Mouse (Mus musculus): ENCODE data around the gene Ephb6.
A peak's percentile ranks its signal among the peaks of the same experiment; 100 is the strongest.
"Not testable (repeated sequence)": the region's sequence is repeated elsewhere in the genome, so short reads cannot be mapped to it uniquely, and the experiment has no call there.

Ephb6 gene

GRCm38 (mm10) chr6:41605061-41605793, at the start of gene Ephb6:
TSS of gene Ephb6 (plus strand) at chr6:41605482.
- DNase-seq (ENCODE audit: low read depth, low spot score) = peak; percentile 92

- peak; percentile 20 for DNase-seq (ENCODE audit: low read depth, low spot score)
Observed at GRCm38 (mm10) chr6:41556389-41556788, 48.9 kb upstream of the Ephb6 start.

DNA sequence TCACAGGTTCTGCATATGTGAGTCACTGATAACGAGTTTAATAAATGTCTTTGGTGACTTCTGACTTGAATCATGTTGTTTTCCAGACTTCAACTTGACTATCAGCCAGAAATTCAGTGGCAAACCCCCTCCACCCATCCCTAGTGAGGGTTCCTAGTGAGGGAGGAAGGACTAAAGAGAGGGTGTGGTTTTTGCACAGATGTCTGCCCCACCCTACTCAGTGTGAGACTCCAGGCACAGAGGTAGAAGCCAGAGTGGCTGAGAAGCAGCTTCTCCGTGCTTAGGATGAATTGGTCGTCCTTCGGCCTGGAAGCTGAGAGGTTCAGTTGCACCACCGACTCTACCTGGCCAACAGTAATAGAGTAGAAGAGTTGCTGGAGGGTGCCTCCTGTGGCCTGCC, 47.8 kb upstream of the Ephb6 start:
- peak; percentile 24 for DNase-seq (ENCODE audit: low read depth, low spot score)

DNA sequence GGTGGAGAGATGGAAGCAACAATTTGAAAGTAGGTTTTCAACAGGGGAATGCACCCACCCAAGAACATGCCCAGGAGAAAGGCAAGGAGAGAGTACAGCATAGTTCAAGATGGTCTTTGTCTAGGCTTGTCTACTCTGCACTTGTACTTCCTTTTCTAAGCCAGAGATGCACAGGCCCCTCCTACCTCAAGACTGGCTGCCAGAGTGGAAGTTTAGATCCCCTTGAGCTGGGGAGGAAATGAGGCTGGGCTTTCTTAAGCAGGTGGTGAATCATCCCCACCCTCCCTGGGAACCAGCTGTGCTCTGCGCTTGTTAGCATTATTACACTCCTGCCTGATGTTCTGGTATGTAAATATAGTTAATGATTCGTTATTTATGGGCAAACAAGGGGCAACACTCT, 47.0 kb upstream of the Ephb6 start:
- peak; percentile 61 for DNase-seq (ENCODE audit: low read depth, low spot score)

DNA sequence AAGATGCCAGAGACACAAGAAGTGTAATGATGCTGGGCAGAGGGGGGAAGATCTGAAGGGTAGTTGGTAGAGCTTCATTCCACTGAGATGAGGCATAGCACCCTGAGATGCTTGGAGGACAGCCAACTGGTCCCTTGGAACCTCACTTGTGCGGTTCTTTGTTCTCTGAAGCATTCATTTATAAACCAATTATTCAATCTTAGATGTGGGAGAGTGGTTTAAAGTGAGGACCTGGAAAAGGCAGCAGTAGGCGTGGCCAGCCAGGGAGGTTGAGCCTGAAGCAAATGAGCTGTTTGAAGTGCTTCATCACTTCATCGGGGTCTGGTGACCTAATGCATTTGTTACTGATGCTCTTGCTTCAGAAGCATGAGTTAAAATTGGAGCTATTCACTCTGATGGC, 46.0 kb upstream of the Ephb6 start:
- DNase-seq (ENCODE audit: low read depth, low spot score) = no peak

- DNase-seq (ENCODE audit: low read depth, low spot score) = no peak
Observed at GRCm38 (mm10) chr6:41560273-41560672, 45.0 kb upstream of the Ephb6 start.

DNA sequence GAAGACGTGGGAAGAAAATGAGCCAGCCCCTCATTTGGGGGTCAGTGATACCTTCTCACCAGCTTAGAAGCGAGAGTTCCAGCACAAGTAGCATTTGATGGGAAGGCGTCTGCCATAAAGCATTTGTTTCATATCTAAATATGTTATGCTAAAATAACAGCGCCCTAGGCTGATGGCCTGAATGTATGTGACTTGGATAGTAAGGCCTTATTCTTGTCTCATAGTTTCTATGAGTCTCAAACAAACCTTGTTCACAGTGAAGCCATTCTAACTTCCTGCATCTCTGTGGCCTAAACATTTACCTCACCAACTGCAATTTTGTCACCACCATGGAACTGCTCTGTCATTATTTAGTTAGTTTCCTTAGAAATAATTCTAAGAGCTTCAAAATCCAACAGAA, 42.7 kb upstream of the Ephb6 start:
- no peak for DNase-seq (ENCODE audit: low read depth, low spot score)

DNA sequence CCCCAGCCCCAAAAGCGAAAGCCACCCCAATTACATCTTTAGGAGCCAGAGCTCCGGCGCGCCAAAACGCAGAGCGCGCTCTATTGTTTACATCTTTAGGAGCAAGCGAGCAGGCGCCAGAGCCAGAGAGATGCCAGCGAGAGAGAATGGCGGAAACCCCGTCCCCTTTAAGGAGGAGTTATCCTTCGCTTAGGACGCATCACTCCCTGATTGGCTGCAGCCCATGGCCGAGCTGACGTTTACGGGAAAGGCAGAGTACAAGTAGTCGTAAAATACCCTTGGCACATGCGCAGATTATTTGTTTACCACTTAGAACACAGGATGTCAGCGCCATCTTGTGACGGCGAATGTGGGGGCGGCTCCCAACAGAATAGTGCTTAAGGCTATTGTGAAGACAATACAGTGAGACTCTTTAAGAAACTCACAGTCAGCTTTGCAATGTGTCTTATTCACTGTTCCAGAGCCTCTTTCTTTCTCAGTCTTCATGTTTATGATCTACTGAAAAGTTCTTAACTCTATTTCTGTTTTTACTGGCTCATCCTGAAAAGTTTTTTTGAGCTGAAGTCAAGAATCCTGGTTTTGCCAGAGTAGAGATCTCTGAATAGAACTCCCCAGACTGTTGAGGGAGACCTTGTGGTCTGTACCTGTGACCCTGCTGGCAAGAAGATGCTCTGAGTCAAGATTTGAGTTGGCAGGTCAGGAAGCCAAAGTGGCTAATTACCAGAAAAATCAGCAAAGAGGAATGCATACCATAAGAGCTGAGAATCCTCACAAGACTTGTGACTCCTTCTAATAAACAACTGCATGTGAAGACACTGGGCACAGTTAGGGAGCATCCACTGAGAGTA, 42.0 kb upstream of the Ephb6 start:
- DNase-seq (ENCODE audit: low read depth, low spot score) = not testable (repeated sequence)

GRCm38 (mm10) chr6:41565261-41565660, 40.0 kb upstream of the Ephb6 start:
- peak; percentile 37 for DNase-seq (ENCODE audit: low read depth, low spot score)

DNA sequence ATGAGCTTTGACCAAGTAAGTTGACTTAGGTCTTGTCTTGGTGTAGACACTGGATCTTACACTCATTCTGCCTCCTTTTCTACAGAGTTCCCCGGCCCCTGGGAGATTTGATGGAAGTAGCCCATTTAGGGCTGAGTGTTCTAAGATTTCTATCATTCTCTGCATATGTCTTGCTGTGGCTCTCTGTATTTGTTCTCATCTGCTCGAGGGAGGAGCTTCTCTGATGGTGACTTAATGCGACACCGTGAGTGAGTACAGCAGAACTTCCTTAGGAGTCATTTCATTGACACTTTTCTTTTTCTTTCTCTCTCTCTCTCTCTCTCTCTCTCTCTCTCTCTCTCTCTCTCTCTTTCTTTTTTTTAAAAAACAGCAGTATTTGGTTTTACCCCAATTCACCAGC, 38.3 kb upstream of the Ephb6 start:
- no peak for DNase-seq (ENCODE audit: low read depth, low spot score)

DNA sequence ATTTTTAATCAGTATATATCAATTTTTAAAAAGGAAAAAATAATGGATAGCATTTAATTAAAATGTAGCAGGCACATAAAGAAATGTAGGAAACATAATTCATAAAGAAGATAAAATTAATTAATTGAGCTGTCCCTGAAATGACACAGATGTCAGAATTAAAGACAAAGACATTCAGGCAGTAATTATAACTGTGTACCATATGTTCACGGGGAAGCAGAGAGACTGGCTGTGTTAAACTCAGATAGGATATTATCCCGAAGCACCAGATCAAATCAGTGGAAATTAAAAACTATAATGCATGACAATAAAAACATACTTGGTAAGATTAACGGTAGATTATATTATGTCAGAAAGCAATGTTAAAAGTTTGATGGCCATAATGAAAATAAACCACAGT, 36.2 kb upstream of the Ephb6 start:
- DNase-seq (ENCODE audit: low read depth, low spot score) = no peak

- no peak for DNase-seq (ENCODE audit: low read depth, low spot score)
Observed at GRCm38 (mm10) chr6:41576526-41577097, 28.7 kb upstream of the Ephb6 start.

- DNase-seq (ENCODE audit: low read depth, low spot score) = no peak
Observed at GRCm38 (mm10) chr6:41577297-41577696, 28.0 kb upstream of the Ephb6 start.

DNA sequence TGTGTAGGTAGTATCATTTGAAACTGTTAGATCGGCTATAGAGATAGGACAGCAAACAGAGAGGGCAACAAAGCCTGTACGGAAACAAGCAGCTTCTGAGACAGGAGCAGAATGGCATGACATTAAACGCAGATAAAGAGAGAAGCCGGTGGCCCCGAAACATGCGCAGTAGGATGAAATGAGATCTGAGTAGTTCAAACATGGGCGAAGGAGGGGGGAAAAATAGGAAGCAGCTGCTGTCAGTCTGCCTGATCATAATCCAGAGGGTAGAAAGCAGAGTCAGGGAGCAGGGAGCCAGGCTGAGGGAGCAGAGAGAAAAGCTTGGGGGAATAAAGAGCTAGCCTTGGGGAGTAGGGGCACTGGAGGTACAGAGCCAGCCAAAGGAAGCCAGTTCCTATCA, 24.0 kb upstream of the Ephb6 start:
- no peak for DNase-seq (ENCODE audit: low read depth, low spot score)

DNA sequence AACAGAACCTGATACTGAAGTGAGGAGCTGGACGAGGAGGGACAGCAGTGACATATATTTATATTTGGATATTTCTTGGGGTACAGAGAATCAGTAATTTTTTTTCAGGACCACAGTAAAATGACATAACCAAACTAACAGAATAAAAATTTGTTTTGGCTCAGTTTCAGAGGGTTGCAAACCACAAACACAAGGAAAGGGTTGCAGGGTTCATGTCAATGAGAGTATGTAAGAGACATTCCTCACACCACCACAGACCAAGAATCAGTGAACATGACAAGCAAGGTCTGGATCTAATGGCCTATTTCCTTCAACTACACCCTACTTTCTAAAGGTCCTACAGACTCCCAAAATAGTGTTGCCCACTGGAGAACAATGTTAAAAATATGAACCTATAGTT, 23.1 kb upstream of the Ephb6 start:
- DNase-seq (ENCODE audit: low read depth, low spot score) = no peak

DNA sequence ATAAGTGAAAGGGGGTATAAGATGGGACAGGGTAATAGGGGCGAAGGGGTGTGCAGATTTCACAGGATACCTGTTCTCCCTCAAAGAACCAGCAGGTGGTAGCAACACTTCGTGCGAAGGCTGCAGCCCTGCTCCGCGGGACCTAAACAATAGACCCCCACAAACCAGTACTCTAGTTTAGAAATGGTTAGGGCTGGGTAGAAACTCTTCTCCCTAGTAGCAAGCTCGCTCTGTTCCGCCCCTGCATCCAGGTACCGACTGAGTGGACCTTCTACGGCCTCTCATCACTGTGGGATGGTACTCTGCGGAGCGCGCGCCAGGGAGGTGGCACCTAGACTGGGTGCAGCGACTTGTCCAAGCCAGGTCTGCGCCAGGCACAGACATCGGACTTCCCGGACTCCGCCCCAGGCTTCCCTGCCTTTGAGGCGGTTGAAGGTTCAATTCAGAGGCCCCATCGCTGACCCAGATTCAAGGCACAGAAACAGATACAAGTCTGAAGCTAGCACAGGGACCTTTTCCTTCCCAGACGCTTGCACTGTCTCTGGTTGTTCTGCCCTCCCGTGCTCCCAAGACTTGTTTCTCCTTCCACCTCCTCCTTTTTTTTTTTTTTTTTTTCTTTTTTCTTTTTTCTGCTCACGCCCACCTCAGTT, 756 bp upstream of the Ephb6 start:
- peak; percentile 79 for DNase-seq (ENCODE audit: low read depth, low spot score)

DNA sequence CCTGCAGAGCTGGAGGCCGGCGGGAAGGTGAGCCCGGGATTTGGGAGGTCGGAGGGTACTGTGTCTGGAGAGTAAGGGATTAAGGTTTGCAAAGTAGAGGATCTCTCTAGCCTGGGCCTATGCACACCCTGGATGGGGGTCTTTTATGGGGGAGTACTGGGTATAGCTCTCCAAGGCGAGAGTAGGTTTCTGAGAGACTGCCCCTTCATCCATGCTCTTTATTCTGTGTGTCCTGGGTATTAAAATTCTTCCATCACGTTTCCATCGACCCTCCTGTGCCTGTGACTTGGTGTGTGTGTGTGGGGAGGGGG, 467 bp downstream of the Ephb6 start:
- DNase-seq (ENCODE audit: low read depth, low spot score) = no peak

DNA sequence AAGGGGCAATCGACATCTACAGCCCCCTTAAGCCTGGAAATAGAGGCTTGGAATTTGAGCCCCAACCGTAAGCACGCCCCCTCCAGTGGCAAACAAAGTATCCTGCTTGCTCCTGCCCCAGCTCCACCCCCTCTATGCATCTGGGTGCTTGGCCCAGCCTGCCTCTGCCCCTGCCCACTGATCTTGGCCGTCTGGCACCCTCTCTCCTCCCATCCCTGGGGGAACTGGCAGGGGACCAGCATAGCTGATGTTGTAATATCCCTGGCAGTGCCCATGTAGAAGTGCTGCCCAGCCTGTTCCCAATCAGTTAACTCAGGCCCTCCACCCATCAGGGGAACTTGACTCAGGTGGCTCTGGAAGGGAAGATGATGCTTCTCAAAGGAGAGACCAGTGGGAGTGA, 932 bp downstream of the Ephb6 start:
- no peak for DNase-seq (ENCODE audit: low read depth, low spot score)

DNA sequence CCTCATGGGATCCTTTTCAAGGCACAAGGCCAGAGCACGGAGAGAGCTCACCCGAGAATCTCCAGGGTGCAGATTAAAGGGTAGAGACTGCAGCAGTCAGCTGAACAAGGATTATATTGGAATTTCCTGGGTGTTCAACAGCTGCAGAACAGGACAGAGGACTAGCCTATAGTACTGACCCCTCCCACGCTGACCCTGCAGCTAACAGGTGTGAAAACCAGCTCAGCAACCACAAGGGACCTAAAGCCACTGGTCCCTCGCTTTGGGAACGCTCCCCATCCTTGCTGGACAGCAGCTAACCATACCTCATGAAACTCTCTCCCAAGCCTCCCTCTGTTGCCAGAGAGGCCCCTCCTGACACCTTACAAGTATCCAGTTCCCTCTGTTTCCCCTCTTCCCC, 2.4 kb downstream of the Ephb6 start:
- DNase-seq (ENCODE audit: low read depth, low spot score) = no peak

DNA sequence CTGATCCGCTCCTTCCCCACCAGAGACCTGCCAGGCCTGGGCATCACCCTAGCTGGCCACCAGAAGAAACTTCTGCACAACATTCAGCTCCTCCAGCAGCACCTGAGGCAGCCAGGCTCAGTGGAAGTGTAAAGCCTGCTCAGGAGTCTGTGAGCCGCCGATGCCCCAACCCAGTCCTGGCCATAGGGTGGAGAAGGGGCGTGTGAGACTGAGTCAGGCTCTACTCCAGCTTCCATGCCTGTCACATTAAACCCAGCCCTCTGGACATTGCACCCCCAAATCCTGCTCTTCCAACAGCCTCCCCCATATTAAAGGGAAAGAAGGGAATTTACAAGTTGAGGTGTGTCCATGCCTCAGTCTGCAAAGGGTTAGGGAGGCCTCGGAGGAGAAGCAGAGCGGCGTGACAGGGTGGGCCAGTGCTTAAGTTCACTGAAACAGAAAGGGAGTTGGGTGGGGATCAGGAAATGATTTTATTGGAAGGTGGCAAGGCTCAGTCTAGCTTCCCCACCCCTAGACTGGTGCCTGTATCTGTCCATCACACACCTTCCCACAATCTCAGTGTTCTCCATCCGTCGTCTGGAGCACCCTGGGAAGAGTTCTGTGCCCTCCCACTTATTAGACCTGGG, 15.0 kb downstream of the Ephb6 start:
- no peak for DNase-seq (ENCODE audit: low read depth, low spot score)

DNA sequence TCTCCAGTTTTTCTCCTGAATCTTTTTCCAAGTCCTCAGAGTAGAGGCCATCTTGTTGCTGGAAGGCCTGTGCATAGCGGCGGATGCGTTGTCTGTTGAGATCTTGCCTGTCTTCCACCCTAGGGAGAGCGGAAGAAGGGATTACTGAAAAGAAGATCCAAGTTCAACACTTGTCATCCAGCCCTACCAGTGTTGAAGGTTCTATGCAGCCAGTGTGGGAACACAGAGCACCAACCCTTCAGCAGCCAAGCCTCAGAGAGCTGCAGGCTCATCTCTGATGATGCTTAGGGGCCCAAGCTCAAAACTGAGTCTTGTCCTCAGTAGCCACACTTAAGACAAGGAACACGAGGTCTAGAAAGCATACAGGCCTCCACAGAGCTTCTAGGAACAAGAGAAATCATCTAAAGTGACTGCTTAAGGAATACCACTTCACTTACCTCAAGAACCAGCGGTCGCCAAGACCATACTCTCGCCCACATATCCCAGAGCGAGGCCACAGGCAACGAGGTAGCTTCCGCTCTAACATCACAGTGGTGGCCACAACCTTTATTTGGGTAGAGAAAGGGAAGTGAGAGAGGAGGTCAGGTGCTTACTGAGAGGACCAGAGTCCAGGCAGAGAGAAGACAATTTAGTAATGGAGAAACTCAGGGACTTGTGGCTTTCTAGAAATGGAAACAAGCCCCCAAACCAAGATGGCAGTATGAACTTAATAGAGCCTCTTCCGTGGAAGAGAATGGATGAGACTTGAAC, 16.1 kb downstream of the Ephb6 start:
- no peak for DNase-seq (ENCODE audit: low read depth, low spot score)
